Mouse (Mus musculus) gastrocnemius, postnatal 14 days (tissue): Measurements from ENCODE around the gene Aqr. TPM values are rescaled to one million over a fixed set of nuclear protein-coding genes. Genes with fewer than 3 reads are reported as not detected.

ENCODE experiments used
- DNase-seq: peaks from one replicate; pipeline ENCODE4 v3.0.0; 2021; ENCODE audit warnings: mixed read lengths
- intact Hi-C: fragments of 180-260 bp; cut with DNase I; formaldehyde crosslinking; loops from one replicate; pipeline ENCODE4 v1.15.1; 2025; ENCODE audit warnings: low total_unique reads
- total RNA-seq, 2 experiments: library from RNA; stranded (reverse); gene quantifications; 2 replicates each; pipeline ENCODE4 v1.2.3; 2021

Aqr gene
- total RNA-seq, 2 experiments from 2014 or later: 11.1 to 11.3 TPM

DNA sequence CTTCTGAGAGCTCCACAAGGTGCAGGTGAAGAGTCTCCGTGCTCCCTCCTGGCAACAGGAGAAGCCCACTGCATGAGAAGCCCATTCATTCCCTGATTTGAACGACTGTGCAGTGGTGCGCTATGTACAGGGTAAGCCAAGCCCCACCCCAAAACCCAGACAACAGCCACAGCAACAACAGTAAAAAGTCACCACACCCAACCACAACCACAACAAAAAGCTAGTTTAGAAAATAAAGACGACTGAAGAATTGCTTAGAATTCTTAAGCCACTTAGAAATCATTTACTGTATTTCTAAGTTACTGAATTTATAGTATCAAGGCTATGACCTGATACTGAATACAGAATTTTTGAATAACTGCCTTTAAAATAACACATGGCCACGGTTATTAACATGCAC, 41.9 kb downstream of the Aqr start:
- no peak for DNase-seq

DNA sequence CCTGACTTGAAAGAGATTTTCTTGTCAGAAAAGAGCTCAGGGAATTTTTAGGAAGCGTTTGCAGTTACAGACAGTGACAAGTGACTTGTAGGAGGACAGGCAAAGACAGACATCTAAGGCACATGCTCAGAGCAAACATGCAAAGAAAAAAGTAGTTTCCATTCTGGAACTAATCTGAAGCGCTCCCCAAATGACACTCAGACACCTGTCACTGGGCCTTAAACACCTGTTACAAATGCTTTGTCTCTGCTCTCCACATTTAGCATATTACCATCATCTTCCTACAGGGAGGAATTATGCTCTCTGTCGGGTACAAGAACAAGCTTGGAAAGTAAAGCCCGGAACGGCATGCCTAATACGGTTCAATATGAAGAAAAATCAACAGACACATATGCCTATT, 43.0 kb downstream of the Aqr start:
- DNase-seq: no peak
- intact Hi-C loops: no loop called here

More for the DNA sequence above, 41.9 kb downstream of the Aqr start:
- intact Hi-C loops: loop anchor here (5.0 kb wide), 2 partner anchors 173 to 278 kb away; no protein-coding TSS in a partner anchor

DNA sequence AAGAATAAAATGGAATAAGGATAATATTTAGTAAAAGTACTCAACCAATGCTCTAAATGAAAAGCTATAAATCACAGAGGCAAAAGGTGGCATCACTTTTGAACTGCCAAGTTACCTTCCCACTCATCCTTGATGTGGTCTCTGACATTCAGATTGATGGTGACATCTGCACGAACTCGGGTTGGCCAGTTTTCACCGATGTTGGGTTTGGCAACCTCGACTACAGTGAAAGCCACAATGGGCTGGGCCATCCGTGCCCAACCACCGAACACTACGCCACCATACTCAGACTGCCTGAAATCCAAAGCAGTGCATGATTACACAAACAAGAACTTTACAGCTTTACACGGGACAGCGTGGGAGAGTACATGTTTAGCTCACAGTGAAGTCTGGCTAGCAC, 50.1 kb downstream of the Aqr start:
- intact Hi-C loops: no loop called here
- no peak for DNase-seq

DNA sequence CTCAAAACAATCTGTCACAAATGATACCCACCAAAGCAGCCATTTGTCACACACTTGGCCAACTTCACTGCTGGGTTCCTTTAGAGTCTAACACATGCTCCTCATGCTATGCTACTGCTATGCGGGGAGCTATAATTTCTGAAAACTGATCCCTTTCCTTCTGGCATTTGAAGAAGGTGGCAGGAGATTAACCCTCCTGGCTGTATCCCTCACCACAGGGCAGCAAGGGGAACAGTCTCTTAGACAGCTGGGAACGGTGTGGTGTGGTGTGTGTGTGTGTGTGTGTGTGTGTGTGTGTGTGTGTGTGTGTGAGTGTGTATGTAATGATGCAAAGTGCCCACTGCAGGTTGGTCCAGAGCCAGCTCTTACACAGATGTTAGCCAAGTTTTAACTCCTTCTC, 51.0 kb downstream of the Aqr start:
- intact Hi-C loops: no loop called here
- no peak for DNase-seq

DNA sequence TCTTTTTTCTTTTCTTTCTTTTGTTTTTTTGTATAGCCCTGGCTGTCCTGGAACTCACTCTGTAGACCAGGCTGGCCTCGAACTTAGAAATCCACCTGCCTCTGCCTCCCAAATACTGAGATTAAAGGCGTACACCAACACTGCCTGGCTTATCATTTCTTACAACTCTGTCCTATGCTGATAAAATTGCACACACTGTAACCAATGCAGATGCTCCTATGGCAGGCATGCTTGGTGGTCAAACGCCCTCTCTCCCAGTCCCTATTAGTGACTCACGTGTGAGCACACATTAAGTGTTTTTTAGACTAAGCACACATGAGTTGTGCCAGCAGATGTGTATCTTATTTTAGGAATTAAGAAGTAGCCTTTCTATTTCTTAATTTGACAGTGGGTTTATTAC, 53.5 kb downstream of the Aqr start:
- intact Hi-C loops: no loop called here
- DNase-seq: no peak

DNA sequence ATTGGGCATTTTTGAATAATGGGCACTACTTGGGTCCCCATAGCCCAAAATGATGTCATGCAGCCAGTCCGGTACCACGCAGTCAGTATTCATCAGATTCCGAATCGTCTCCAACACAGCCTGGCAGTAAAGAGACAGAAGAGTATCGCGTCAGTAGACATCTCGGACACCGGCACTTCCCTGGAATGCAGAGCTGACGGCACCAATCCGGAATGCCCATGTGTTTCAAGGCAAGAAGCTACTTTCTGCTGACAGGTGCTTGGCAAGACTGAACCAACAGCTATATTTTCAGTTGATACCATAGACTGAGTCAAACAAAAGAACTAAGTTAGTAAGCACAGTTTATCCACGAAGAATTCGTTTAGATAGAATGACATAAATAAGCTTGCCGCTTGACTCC, 56.2 kb downstream of the Aqr start:
- no peak for DNase-seq
- intact Hi-C loops: no loop called here

DNA sequence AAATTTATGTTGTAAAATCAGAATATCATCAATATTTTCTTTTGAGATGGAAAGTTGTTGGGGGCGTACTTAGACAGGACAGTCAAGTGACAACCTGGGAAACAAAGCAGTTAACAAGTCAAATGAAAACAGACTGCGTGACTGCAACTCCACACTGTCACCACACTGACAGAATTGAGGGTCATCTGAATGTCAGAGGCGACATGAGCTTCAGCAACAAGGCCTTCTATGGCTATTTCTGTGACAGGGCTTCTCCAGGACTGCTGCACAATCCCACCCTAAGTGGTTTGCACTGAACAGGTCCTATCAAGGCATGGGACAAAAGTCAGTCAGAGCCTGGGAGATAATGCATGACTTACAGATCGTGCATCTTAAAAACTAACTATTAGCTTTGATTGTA, 63.5 kb downstream of the Aqr start:
- no peak for DNase-seq
- intact Hi-C loops: no loop called here

DNA sequence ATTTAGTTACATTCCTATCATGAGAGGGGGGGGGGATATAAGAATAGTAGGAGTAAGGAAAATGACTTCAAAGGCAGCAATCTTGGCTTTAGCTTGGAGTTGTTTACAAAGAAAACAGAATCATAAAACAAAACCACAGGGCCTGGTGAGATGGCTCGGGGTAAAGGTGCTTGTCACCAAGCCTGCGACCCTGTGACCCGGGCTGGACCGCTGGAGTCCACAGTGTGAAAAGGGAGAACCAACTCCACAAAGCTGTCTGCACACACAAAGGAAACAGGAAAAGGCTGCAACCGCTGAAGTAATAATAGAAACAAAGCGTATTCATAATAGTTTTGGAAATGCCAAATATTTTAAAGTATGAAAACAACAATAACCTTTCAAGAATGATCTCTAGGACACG, 67.4 kb downstream of the Aqr start:
- no peak for DNase-seq
- intact Hi-C loops: no loop called here

DNA sequence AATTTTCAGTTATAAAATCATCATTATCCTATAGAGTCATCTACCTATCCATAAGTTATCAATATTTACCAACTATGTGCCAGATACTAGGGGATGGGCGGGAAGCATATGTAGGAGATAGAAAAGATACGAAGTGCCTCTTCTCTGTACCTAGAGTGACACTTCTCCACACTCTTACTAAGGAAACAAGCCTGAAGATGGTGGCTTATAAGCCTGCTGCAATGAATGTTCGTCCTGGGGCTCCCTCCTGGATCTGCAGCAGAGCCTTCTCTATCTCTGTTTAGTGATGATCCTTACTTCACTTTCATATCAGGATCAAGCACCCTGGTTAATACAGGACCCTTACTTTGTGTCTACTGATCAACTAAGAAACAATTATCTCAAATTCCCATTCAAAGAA, 69.2 kb downstream of the Aqr start:
- no peak for DNase-seq
- intact Hi-C loops: no loop called here

DNA sequence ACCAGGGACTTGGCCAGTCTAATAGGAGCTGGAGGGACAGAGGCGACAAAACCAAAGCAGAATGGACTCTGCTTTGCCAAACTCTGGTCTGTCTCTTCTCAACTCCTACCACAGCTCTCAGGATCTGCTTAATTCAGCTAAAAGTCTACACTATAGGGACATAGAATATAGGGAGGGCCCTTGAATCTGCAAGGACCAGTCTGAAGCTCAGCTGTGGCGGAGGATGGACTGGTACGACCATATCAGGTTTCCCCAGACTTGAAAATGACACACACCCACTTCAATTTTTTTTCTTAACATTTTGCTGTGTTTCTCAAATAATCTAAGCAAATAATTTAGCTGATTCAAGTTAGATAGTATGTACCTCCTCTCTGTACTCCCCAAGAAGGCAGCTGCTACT, 69.6 kb downstream of the Aqr start:
- intact Hi-C loops: no loop called here

DNA sequence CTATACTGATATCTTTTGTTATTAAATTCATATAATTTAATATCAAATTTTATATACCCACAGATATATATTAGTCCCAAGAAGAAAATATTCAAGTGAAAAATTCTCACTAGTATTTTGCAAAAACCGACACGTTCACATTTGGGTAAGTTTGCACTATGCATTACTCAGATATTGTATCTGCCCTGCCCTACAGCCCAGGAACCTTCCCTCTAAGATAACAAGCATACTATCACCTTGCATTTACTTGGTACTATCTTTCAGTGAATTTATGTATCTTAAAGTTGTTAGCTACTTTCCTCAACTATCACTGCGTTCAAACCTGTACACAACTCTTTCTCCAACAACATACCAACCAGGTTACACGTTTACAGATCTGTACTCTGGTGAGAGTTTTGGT, 71.3 kb downstream of the Aqr start:
- no peak for DNase-seq
- intact Hi-C loops: no loop called here

More for the DNA sequence above, 69.6 kb downstream of the Aqr start:
- DNase-seq: no peak

DNA sequence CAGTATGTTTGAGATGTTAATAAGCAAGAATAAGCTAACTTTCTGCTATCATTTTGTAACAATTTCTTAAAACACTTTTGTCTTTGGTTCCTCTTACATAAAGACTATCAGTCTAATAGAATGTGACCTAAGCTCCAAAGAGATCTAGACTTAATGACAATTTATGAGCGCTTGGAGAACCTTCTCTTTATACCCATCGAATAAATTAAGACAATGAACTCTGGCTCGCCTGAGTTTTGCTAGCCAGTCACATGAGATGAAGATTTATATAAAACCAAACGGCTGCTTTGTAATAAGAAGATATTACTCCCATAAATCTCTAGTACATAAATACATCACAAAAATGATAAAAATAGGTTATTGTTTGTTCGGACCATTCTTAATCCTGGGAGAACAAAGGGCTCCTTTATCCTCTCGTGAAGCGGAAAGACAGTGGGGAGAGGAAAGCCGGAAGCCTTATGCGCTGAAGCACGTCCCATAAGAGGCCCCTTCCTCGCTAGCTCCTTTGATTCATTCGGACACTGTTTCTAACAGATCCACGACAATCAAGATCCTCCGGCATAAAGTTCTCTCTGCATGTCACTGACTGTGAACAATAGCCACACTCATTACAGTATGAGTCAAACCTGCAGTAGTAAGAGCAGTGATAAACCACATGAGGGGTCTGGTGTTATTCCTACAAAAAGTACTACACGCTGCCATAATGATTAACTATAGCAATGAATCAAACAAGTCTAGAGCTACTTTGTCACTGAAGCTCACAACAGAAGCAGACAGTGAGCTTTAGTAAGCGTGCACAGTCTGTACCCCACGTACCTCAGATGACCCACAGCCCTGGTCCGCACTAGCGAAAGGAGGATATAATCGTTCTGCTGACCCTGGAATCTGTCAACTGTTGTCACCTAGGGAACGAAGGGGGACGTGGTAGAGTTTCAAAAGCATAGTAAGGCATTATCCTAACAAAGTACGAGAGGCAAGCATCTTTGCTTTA, 79.2 kb downstream of the Aqr start:
- no peak for DNase-seq
- intact Hi-C loops: no loop called here

DNA sequence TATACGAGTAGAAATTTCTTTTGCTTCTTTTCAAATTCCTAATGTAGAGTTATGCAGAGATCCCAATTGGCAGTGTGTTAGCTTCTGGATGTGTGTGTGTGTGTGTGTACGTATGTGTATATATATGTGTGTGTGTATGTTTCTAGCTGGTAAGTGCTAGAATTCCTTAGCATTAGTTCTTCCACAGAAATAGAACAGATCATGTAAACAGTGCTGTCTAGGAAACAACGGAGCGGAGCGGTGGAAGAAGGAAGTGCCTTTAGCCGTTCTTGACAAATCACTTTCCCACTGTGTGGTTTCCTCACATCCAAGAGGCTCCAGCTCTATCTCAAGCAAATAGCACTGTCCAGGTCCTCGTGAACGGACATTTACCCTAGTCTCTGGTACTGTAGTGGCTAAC, 80.4 kb downstream of the Aqr start:
- DNase-seq: no peak
- intact Hi-C loops: no loop called here

DNA sequence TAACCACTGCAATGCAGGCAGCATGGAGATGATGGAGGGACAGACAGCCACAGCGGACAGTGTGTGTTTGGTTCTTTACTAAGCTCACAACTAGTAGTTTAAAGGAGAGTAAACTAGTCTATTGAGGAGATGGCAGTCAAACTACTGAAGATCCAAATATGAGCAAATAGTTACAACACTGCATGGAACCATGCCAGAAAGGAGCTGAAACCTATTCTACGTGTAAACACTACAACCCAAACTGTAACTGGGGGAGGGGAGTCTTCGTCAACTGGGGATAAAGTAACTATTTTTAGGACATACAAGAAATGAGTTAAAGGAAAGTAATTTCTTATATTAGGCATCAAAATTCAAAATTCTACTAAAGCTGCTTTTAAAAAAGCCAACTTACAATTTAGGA, 84.4 kb downstream of the Aqr start:
- DNase-seq: no peak
- intact Hi-C loops: no loop called here

DNA sequence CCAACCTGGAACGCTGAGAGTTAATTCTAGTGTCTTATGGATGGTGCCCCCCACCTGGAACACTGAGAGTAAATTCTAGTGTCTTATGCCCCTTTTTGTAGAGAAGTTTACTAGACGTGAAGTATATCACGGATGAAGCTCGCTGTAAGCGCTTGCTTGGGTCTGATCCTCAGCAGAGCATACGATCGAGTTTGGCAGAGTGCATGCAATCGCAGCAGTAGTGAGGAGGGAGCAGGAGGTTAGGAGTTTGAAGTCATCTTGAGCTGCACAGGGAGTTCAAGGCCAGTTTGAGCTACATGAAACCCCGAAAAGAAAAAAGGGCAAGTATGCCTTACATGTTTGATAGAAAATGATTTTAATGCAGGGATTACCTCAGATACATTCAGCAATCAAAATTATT, 86.0 kb downstream of the Aqr start:
- no peak for DNase-seq
- intact Hi-C loops: no loop called here

DNA sequence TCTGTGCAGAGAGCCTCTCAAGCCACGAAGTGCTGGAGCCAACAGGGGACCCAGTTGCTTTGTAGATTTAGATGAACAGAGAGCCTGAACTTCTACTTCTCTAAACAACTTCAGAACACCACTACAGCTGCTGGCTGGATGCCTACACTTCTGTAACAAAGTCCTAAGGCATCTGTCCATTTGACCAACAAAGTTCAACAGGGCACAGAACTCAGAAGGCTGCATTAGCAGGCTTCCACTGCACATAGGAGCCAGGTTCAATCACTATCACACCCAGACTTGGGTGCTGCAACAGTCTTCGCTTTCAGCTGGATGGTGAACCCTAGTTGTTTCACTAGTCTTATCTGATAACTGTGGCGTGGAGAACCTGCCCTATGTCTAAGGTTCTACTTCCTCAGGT, 87.0 kb downstream of the Aqr start:
- DNase-seq: no peak
- intact Hi-C loops: no loop called here

DNA sequence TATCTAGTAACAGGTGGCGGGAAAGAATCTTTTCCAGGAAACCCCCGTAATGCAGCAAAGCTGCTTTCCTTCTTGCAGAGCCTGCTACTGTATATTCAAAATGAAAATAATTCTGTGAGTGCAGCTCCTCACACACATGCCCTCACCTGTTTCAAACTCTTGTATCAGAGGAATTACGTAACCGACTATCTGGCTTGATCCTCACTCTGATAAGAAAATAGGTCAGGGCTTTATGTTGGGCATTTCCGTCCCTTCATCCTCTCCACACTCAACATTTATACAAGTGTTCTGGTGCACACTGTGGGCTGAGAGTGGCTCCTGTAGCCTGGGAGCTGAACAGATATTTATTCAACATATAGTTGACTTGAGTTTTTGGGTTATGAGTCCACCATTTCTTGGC, 87.7 kb downstream of the Aqr start:
- intact Hi-C loops: no loop called here
- DNase-seq: no peak

DNA sequence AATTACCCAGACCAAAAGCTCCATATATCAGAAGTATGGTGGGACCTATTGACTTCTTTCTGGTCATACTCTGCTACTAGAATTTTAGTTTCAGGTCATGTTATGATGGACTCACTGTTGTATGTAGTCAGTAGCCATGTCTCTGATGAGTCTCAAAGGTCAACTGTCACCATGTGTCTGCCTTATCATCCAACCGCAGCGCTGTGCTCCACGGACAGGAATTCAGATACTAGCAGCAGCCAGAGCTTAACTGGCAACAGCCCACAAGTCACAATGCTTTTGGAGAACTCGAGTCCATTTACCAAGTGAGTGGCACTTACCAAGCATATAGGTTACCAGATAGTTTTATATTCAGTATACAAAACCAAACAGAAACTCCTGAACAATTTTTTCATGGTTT, 89.2 kb downstream of the Aqr start:
- intact Hi-C loops: no loop called here
- DNase-seq: no peak

DNA sequence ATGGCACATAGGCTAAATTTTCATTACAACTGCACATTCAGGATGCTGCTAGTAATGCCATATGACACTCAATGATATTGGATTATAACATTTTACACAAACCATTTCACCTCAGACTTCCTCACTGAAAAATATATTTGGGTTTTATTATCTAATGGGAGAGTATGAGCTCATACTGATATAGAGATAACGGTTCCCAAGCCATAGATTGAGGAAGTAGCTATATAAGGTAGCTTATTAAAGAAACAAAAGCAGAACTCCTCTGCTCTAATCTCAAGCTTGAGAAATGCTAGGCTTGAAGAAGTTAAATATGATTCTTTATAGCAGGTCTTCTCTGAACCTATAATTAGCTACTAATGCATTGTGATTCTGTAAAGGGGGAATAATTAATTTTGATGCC, 90.3 kb downstream of the Aqr start:
- intact Hi-C loops: no loop called here

DNA sequence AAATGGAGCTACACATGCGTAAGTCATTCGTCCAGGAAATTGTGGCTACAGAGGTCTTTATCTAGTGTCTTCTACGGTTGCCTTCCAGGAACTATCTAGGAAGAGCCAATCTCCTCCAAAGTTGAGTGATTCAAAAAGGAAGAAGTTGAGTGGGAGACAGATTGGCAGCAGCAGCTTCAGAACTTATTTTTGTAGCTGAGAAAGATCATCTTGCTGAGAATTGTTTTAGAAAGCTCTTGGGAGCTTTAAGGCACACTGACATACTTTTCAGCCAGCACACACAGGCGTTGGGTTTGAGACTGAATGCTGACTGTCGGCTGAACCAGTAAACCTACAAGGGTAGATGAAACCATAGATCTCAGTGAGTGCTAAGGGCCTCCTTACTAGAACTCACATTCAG, 91.5 kb downstream of the Aqr start:
- DNase-seq: no peak
- intact Hi-C loops: no loop called here

More for the DNA sequence above, 90.3 kb downstream of the Aqr start:
- DNase-seq: no peak

DNA sequence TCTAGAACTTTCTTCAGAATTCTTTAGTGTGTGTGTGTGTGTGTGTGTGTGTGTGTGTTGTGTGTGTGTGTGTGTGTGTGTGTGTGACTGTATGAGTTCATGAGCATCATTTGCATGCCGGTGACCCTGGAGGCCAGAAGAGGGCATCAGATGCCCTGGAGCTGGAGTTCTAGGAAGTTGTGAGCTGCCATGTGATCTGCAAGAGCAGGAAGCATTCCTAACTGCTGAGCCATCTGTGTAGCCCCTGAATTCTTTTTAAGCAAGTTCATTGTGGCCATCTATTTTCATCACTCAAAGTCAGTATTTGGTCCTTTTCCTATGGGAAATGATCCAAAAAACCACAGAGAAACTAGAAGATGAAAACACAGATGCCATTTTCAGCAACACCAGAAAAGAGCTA, 92.1 kb downstream of the Aqr start:
- DNase-seq: no peak
- intact Hi-C loops: no loop called here

DNA sequence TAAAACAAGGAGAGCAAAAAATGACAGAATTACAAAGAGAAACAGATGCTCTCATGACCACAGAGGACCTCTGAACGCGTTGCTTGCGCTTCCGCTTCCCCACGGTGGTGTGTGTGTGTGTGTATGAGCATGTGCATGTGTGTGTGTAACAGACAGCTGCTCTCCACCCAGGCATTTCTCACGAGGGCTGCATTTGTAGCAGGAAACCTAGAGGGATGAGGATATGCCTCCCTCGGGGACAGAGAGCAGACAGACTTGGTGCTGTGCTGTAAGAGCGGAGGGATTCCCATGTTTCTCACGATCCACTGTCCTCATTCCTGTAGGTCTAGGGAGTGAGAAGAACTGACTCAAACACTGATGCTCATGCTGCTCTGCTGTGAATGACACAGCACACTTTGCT, 93.2 kb downstream of the Aqr start:
- no peak for DNase-seq
- intact Hi-C loops: no loop called here
